Mouse (Mus musculus) thymus, postnatal 4 days (tissue): ENCODE data around the gene Scn2b.

ENCODE experiments used
- DNase-seq: peaks from one replicate; pipeline ENCODE4 v3.0.0; 2021

Scn2b gene

GRCm38 (mm10) chr9:45117741-45118431 lies at the start of gene Scn2b:
Gene Scn2b (plus strand): TSS chr9:45117782.
- peak; percentile 62 for DNase-seq

GRCm38 (mm10) chr9:45071800-45072199 lies 45.8 kb upstream of the Scn2b start:
- no peak for DNase-seq

- no peak for DNase-seq
Observed at GRCm38 (mm10) chr9:45077859-45078258, 39.7 kb upstream of the Scn2b start.

- peak; percentile 60 for DNase-seq
Observed at GRCm38 (mm10) chr9:45079011-45079410, 38.6 kb upstream of the Scn2b start, which contains the start of gene Jaml. Gene Jaml (plus strand): TSS chr9:45079183.

GRCm38 (mm10) chr9:45083132-45083531 lies 34.5 kb upstream of the Scn2b start:
- DNase-seq, result no peak

- no peak for DNase-seq
Observed at GRCm38 (mm10) chr9:45084556-45084955, 33.0 kb upstream of the Scn2b start.

- DNase-seq, result peak; percentile 36
Observed at GRCm38 (mm10) chr9:45085741-45086690, 31.6 kb upstream of the Scn2b start.

GRCm38 (mm10) chr9:45088040-45088439 lies 29.5 kb upstream of the Scn2b start:
- DNase-seq, result no peak

- no peak for DNase-seq
Observed at GRCm38 (mm10) chr9:45090811-45091210, 26.8 kb upstream of the Scn2b start.

- no peak for DNase-seq
Observed at GRCm38 (mm10) chr9:45092641-45093040, 24.9 kb upstream of the Scn2b start.

GRCm38 (mm10) chr9:45095149-45095937 lies 22.2 kb upstream of the Scn2b start:
- no peak for DNase-seq

- DNase-seq, result no peak
Observed at GRCm38 (mm10) chr9:45097877-45098276, 19.7 kb upstream of the Scn2b start.

GRCm38 (mm10) chr9:45098426-45098825 lies 19.2 kb upstream of the Scn2b start:
- peak; percentile 62 for DNase-seq

- DNase-seq, result no peak
Observed at GRCm38 (mm10) chr9:45102528-45102927, 15.1 kb upstream of the Scn2b start.

GRCm38 (mm10) chr9:45103211-45103979 lies 14.2 kb upstream of the Scn2b start:
- no peak for DNase-seq

- no peak for DNase-seq
Observed at GRCm38 (mm10) chr9:45105596-45106374, 11.8 kb upstream of the Scn2b start.

- DNase-seq, result peak; percentile 55
Observed at GRCm38 (mm10) chr9:45115706-45116105, 1.9 kb upstream of the Scn2b start.

GRCm38 (mm10) chr9:45116819-45117218 lies 763 bp upstream of the Scn2b start:
- peak; percentile 40 for DNase-seq

- DNase-seq, result no peak
Observed at GRCm38 (mm10) chr9:45118552-45118951, 970 bp downstream of the Scn2b start.

GRCm38 (mm10) chr9:45119316-45119953 lies 1.9 kb downstream of the Scn2b start:
- no peak for DNase-seq
